Mouse (Mus musculus) embryonic facial prominence, embryonic 13.5 days (tissue): ENCODE measurements at regions not wholly inside any gene's neighbourhood (a gene's known extent, or its start where the extent isn't known, plus 50 kb on each side); places are given as distances from the start of the nearest gene placed in this dataset.

ENCODE experiments used
- ATAC-seq: fragments of 200-750 bp; cut with Nextera tagmentation; 2 replicates; pipeline ENCODE4 v1.8.0; 2017; ENCODE audit warnings: low read depth; ENCODE audit not compliant: insufficient number of reproducible peaks, insufficient read depth, low FRiP score, low TSS enrichment
- H3K27ac ChIP-seq: fragments of 300-500 bp; sonication (generic); 2 replicates; pipeline ENCODE4 v1.5.1; 2015; ENCODE audit warnings: moderate library complexity, mild to moderate bottlenecking, inconsistent platforms
- H3K27me3 ChIP-seq: fragments of 300-500 bp; sonication (generic); 2 replicates; pipeline ENCODE4 v1.6.1; 2015; ENCODE audit warnings: mild to moderate bottlenecking, inconsistent platforms
- H3K36me3 ChIP-seq: fragments of 300-500 bp; sonication (generic); 2 replicates; pipeline ENCODE4 v1.6.1; 2015; ENCODE audit warnings: mild to moderate bottlenecking, inconsistent platforms
- H3K4me1 ChIP-seq: fragments of 300-500 bp; sonication (generic); 2 replicates; pipeline ENCODE4 v1.6.1; 2015; ENCODE audit warnings: inconsistent platforms
- H3K4me2 ChIP-seq: fragments of 300-500 bp; sonication (generic); 2 replicates; pipeline ENCODE4 v1.6.1; 2015; ENCODE audit warnings: moderate library complexity, mild to moderate bottlenecking, inconsistent platforms
- H3K4me3 ChIP-seq: fragments of 300-500 bp; sonication (generic); 2 replicates; pipeline ENCODE4 v1.5.1; 2015; ENCODE audit warnings: mild to moderate bottlenecking, inconsistent platforms
- H3K9ac ChIP-seq: fragments of 300-500 bp; sonication (generic); 2 replicates; pipeline ENCODE4 v1.6.1; 2015; ENCODE audit warnings: mild to moderate bottlenecking, inconsistent platforms
- H3K9me3 ChIP-seq: fragments of 300-500 bp; sonication (generic); 2 replicates; pipeline ENCODE4 v1.6.1; 2016; ENCODE audit warnings: inconsistent platforms
- WGBS: fragments of 180-500 bp; shearing (Covaris S2); methylation state at CpG from one replicate; pipeline ENCODE4 v1.1.7; 2015; ENCODE audit warnings: mixed read lengths; 5-methylcytosine and 5-hydroxymethylcytosine counted together

- Histone ChIP-seq H3K27me3 (no peaks in the 10 kb centered on the region), H3K4me3 (no peak overlapping the region), H3K4me2 (no peak overlapping the region), H3K9ac (no peak overlapping the region), H3K9me3 (no peaks in the 10 kb centered on the region), H3K27ac (no peak overlapping the region), H3K4me1 (peaks cover 20% of the 10 kb centered on the region), H3K36me3 (no peaks in the 10 kb centered on the region)
- no peak for ATAC-seq
- WGBS = 42% methylated on average over 8 of the region's 8 CpGs
Measured at GRCm38 (mm10) chr10:117519670-117520535, 109.4 kb upstream of the Cpm start.

GRCm38 (mm10) chr10:117518793-117519669 lies 110.3 kb upstream of the Cpm start:
- H3K27ac ChIP-seq = no peak overlapping the region
- WGBS = 56% methylated on average over 15 of the region's 15 CpGs
- H3K4me3 ChIP-seq = no peak overlapping the region
- H3K27me3 ChIP-seq = no peaks in the 10 kb centered on the region
- ATAC-seq = no peak
- H3K4me2 ChIP-seq = no peak overlapping the region
- H3K36me3 ChIP-seq = no peaks in the 10 kb centered on the region
- no peak overlapping the region for H3K9ac ChIP-seq
- H3K4me1 ChIP-seq = peaks cover 20% of the 10 kb centered on the region
- no peaks in the 10 kb centered on the region for H3K9me3 ChIP-seq

- Histone ChIP-seq H3K36me3 (no peaks in the 10 kb centered on the region), H3K4me3 (no peak overlapping the region), H3K27ac (0 out of 2 replicates have a peak overlapping the region, but pooled peaks have one; percentile 39), H3K4me1 (peaks cover 20% of the 10 kb centered on the region), H3K9me3 (no peaks in the 10 kb centered on the region), H3K9ac (no peak overlapping the region), H3K27me3 (no peaks in the 10 kb centered on the region), H3K4me2 (peak overlapping the region; percentile 2; the same call in 1 of the 2 replicates)
- 38% methylated on average over 14 of the region's 14 CpGs for WGBS
- ATAC-seq = no peak
Measured at GRCm38 (mm10) chr10:117517800-117518770, 111.2 kb upstream of the Cpm start.

- peak overlapping the region; percentile 2; the same call in 1 of the 2 replicates for H3K4me2 ChIP-seq
- peaks cover under 1% of the 10 kb centered on the region; the same call in 1 of the 2 replicates for H3K9me3 ChIP-seq
- WGBS = 57% methylated on average over 11 of the region's 11 CpGs
- no peaks in the 10 kb centered on the region for H3K27me3 ChIP-seq
- H3K4me3 ChIP-seq = no peak overlapping the region
- peaks cover 20% of the 10 kb centered on the region for H3K4me1 ChIP-seq
- 0 out of 2 replicates have a peak overlapping the region, but pooled peaks have one; percentile 16 for H3K27ac ChIP-seq
- no peaks in the 10 kb centered on the region for H3K36me3 ChIP-seq
- no peak overlapping the region for H3K9ac ChIP-seq
- no peak for ATAC-seq
Measured at GRCm38 (mm10) chr10:117517071-117517714, 112.1 kb upstream of the Cpm start.

- Histone ChIP-seq H3K27ac (no peak overlapping the region), H3K4me1 (peaks cover 18% of the 10 kb centered on the region), H3K36me3 (no peaks in the 10 kb centered on the region), H3K4me2 (no peak overlapping the region), H3K27me3 (no peaks in the 10 kb centered on the region), H3K9me3 (peaks cover 4% of the 10 kb centered on the region; the same call in 1 of the 2 replicates), H3K4me3 (no peak overlapping the region), H3K9ac (no peak overlapping the region)
- WGBS = 89% methylated on average over 8 of the region's 8 CpGs
- no peak for ATAC-seq
Measured at GRCm38 (mm10) chr10:117516510-117516909, 112.8 kb upstream of the Cpm start.

- ATAC-seq = no peak
Measured at GRCm38 (mm10) chr10:117515777-117516501, 113.4 kb upstream of the Cpm start.

GRCm38 (mm10) chr10:117515039-117515438 lies 114.3 kb upstream of the Cpm start:
- no peak overlapping the region for H3K4me2 ChIP-seq
- no peaks in the 10 kb centered on the region for H3K36me3 ChIP-seq
- no peak overlapping the region for H3K9ac ChIP-seq
- H3K9me3 ChIP-seq = peaks cover 4% of the 10 kb centered on the region; the same call in 1 of the 2 replicates
- peaks cover 17% of the 10 kb centered on the region for H3K4me1 ChIP-seq
- no peak overlapping the region for H3K27ac ChIP-seq
- H3K27me3 ChIP-seq = no peaks in the 10 kb centered on the region
- H3K4me3 ChIP-seq = no peak overlapping the region
- WGBS = 90% methylated on average over 8 of the region's 8 CpGs
- ATAC-seq = no peak

More at GRCm38 (mm10) chr10:117515777-117516501, 113.4 kb upstream of the Cpm start:
- H3K36me3 ChIP-seq = no peaks in the 10 kb centered on the region
- no peak overlapping the region for H3K4me2 ChIP-seq
- H3K9me3 ChIP-seq = peaks cover 4% of the 10 kb centered on the region; the same call in 1 of the 2 replicates
- no peak overlapping the region for H3K27ac ChIP-seq
- WGBS = 56% methylated on average over 10 of the region's 10 CpGs
- no peak overlapping the region for H3K9ac ChIP-seq
- no peaks in the 10 kb centered on the region for H3K27me3 ChIP-seq
- H3K4me3 ChIP-seq = no peak overlapping the region
- peaks cover 17% of the 10 kb centered on the region for H3K4me1 ChIP-seq

- Histone ChIP-seq H3K27ac (no peak overlapping the region), H3K9me3 (peaks cover 4% of the 10 kb centered on the region; the same call in 1 of the 2 replicates), H3K36me3 (no peaks in the 10 kb centered on the region), H3K4me3 (no peak overlapping the region), H3K4me1 (peaks cover 10% of the 10 kb centered on the region), H3K27me3 (no peaks in the 10 kb centered on the region), H3K4me2 (no peak overlapping the region), H3K9ac (no peak overlapping the region)
- 88% methylated on average over 7 of the region's 7 CpGs for WGBS
- no peak for ATAC-seq
Measured at GRCm38 (mm10) chr10:117513925-117514546, 115.3 kb upstream of the Cpm start.

- no peak overlapping the region for H3K9ac ChIP-seq
- H3K4me2 ChIP-seq = no peak overlapping the region
- no peaks in the 10 kb centered on the region for H3K27me3 ChIP-seq
- no peak for ATAC-seq
- 82% methylated on average over 9 of the region's 9 CpGs for WGBS
- peaks cover 4% of the 10 kb centered on the region for H3K4me1 ChIP-seq
- peaks cover 4% of the 10 kb centered on the region; the same call in 1 of the 2 replicates for H3K9me3 ChIP-seq
- H3K36me3 ChIP-seq = no peaks in the 10 kb centered on the region
- no peak overlapping the region for H3K27ac ChIP-seq
- H3K4me3 ChIP-seq = no peak overlapping the region
Measured at GRCm38 (mm10) chr10:117512424-117513257, 116.7 kb upstream of the Cpm start.
